Mouse (Mus musculus) spleen, adult 10 weeks (tissue): Measurements from ENCODE around the gene Rassf7. TPM values are rescaled to one million over a fixed set of nuclear protein-coding genes. Genes with fewer than 3 reads are reported as not detected.

Experiments used
- polyA plus RNA-seq: library from polyadenylated mRNA; stranded (reverse); fragments of 350-450 nt; fragmentation: Illumina TruSeq; extraction: RNeasy Lipid Tissue Mini Kit (QIAGEN cat#74804); gene quantifications from one replicate; pipeline ENCODE4 v1.2.3, GENCODE M21; 2015; ENCODE audit warnings: low replicate concordance; ENCODE audit not compliant: insufficient read depth

Gene Rassf7
- 3.6 TPM for polyA plus RNA-seq

GRCm38 (mm10) chr7:141215101-141215879 lies at the start of gene Rassf7:
Gene Rassf7 (plus strand): TSS chr7:141215860.

GRCm38 (mm10) chr7:141172116-141173006 lies 43.3 kb upstream of the Rassf7 start, which contains the start of gene Rnh1:
Gene Rnh1 (minus strand): TSS chr7:141172857.

GRCm38 (mm10) chr7:141193948-141194347 lies 21.7 kb upstream of the Rassf7 start, which contains the start of the genes Hras and Lrrc56:
Gene Hras (minus strand): TSS chr7:141194005.
Gene Lrrc56 (plus strand): TSS chr7:141194157.

GRCm38 (mm10) chr7:141213605-141214235 lies 1.9 kb upstream of the Rassf7 start, which contains the start of gene Lmntd2:
Gene Lmntd2 (minus strand): TSS chr7:141214080.

GRCm38 (mm10) chr7:141228279-141229067 lies 12.8 kb downstream of the Rassf7 start, which contains the start of gene Phrf1:
Gene Phrf1 (plus strand): TSS chr7:141228784.

GRCm38 (mm10) chr7:141265739-141266561 lies 50.3 kb downstream of the Rassf7 start, which contains the start of gene Irf7:
Gene Irf7 (minus strand): TSS chr7:141266481.

Other genes with a start within 250 kb of the Rassf7 start
- gene Ifitm1, start 248.6 kb upstream of the Rassf7 start, polyA plus RNA-seq: 72.5 TPM
- 262 TPM for gene Ifitm3, start 205.1 kb upstream of the Rassf7 start, polyA plus RNA-seq
- 60.0 TPM for gene Ifitm6, start 197.9 kb upstream of the Rassf7 start, polyA plus RNA-seq
- not detected for gene Gm17387, start 186.7 kb upstream of the Rassf7 start, polyA plus RNA-seq
- gene B4galnt4, start 154.8 kb upstream of the Rassf7 start, polyA plus RNA-seq: 0.21 TPM
- 14.6 TPM for gene Pkp3, start 137.6 kb upstream of the Rassf7 start, polyA plus RNA-seq
- 22.3 TPM for gene Sigirr, start 115.3 kb upstream of the Rassf7 start, polyA plus RNA-seq
- not detected for gene Ano9, start 98.1 kb upstream of the Rassf7 start, polyA plus RNA-seq
- 20.3 TPM for gene Ptdss2, start 93.5 kb upstream of the Rassf7 start, polyA plus RNA-seq
- 38.6 TPM for gene Rnh1, start 43.0 kb upstream of the Rassf7 start, polyA plus RNA-seq
- 16.9 TPM for gene Hras, start 21.9 kb upstream of the Rassf7 start, polyA plus RNA-seq
- gene Lrrc56, start 21.7 kb upstream of the Rassf7 start, polyA plus RNA-seq: 1.5 TPM
- gene Lmntd2, start 1.8 kb upstream of the Rassf7 start, polyA plus RNA-seq: 2.9 TPM
- gene Phrf1, start 12.9 kb downstream of the Rassf7 start, polyA plus RNA-seq: 70.7 TPM
- gene Irf7, start 50.6 kb downstream of the Rassf7 start, polyA plus RNA-seq: 74.7 TPM
- gene Cdhr5, start 60.9 kb downstream of the Rassf7 start, polyA plus RNA-seq: 0.19 TPM
- not detected for gene Sct, start 63.3 kb downstream of the Rassf7 start, polyA plus RNA-seq
- not detected for gene Drd4, start 76.1 kb downstream of the Rassf7 start, polyA plus RNA-seq
- gene Deaf1, start 111.8 kb downstream of the Rassf7 start, polyA plus RNA-seq: 23.2 TPM
- gene Tmem80, start 111.9 kb downstream of the Rassf7 start, polyA plus RNA-seq: 56.8 TPM
- gene Eps8l2, start 123.0 kb downstream of the Rassf7 start, polyA plus RNA-seq: 0.76 TPM
- gene Taldo1, start 176.3 kb downstream of the Rassf7 start, polyA plus RNA-seq: 140 TPM
- 38.7 TPM for gene Gatd1, start 198.3 kb downstream of the Rassf7 start, polyA plus RNA-seq
- not detected for gene Cend1, start 213.6 kb downstream of the Rassf7 start, polyA plus RNA-seq
- gene Slc25a22, start 222.0 kb downstream of the Rassf7 start, polyA plus RNA-seq: 10.7 TPM
- gene Pidd1, start 228.2 kb downstream of the Rassf7 start, polyA plus RNA-seq: 4.4 TPM
- 512 TPM for gene Rplp2, start 231.5 kb downstream of the Rassf7 start, polyA plus RNA-seq
- 29.7 TPM for gene Pnpla2, start 239.3 kb downstream of the Rassf7 start, polyA plus RNA-seq
- 4.5 TPM for gene Cracr2b, start 245.2 kb downstream of the Rassf7 start, polyA plus RNA-seq